Mouse (Mus musculus): ENCODE results near the gene Ranbp1.

Gene Ranbp1

DNA sequence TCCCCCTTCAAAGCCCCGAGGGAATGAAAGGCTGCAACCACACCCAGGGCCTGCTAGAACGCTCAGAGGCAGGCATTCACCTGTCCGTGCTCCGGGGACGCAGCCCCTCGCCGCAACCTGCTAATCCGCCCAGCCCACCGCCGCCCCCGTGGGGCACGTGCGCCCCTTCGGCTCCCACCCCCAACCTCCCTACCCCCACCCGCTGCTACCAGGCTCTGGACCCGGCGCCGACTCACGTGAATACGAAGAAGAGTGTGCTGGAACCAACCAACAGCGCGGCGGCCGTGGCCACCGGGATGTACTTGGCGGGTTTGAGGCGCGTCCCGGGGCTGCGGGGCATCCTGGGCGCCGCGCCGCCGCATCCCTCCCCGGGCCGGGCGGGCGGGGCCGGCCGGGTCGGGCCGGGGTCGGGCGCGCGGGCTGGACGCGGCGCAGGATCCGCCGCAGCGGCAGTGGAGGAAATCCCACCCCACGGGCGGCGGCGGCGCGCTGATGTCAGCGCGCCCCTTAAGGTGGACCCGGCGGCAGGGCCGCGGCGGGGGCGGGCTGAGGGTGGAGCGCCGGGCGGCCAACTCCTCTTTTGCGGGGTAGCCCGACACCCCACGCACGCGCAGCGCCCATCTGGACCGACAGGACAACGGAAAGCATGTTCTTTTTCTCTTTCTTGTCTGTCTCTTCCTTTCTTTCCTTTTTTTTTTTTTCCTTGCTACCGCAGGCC lies 13.7 kb downstream of the Ranbp1 start, which contains the start of gene Zdhhc8:
TSS of gene Zdhhc8 (minus strand) at position 466 of the 718 bp plus-strand sequence.
- peak; percentile 71 for DNase-seq (ENCODE audit: low read depth)

DNA sequence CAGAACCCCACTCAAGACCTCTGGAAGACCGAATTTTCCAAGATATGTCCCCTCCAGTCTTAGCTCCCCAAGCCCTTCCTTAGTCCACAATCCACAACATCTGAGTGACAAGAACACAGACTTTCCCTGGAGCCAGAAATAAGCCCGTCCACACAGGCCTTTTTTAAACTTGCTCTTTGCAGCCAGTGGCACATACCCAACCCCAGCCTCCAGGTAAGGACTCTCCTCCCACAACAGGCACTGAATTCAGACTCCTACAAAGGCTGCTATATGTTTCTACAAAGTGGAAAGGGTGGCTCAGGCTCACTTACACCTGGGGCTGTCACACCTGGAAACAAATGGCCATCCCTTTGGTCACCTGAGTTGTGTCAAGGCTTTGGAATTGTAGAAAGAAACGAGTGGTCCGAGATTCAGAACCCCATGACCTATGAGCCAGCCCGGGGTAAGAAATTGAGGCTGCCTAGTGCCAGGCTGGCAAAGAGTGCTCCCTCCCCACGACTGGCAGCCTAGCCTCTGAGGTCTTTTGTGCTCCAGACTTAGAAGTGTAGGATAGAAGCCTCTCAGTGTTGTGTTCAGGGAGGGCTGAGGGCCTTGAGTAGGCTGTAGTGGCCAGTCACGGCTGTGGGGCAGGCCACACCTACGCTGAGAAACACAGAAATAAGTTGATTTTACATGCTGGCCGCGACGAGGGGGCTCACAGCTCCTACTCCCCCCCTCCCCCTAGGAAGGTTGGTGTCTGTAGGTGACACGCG lies 14.4 kb downstream of the Ranbp1 start:
- peak; percentile 36 for DNase-seq (ENCODE audit: low read depth)

DNA sequence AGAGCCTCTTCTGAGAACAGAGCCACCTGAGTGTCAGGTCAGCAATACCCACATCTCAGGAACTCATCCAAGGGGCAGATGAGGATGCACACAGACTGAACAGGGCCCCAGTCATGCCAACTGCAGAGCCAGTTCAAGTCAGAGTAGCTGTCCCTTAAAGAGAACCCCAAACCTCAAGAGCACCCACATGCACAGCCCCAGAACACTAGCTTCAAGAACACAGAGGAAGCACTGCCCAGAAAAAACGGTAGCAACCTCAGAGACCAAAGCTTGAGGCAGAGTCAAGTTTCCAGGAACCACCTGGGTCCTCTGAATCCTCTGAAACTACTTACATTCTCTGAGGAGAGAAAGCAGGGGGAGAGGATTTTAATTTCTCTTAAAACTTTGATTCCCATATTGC lies 15.1 kb downstream of the Ranbp1 start:
- peak; percentile 22 for DNase-seq (ENCODE audit: low read depth)

DNA sequence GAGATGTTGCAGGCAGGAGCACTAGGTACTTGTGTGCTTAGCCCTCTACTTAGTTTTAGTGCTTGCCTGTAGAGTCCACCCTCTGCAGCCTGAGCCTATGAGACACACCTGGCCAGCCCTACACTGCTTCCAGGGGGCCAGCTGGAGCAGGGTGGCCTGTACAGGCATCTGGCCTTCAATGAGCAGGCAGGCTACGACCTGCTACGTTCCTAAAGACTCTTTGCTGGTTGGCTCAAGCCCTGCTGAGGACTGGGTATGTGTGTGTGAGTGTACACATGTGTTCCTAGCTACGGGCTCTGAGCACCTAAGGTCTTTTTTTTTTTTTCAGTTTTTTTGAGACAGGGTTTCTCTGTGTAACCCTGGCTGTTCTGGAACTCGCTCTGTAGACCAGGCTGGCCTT lies 17.1 kb downstream of the Ranbp1 start:
- DNase-seq (ENCODE audit: low read depth): no peak

DNA sequence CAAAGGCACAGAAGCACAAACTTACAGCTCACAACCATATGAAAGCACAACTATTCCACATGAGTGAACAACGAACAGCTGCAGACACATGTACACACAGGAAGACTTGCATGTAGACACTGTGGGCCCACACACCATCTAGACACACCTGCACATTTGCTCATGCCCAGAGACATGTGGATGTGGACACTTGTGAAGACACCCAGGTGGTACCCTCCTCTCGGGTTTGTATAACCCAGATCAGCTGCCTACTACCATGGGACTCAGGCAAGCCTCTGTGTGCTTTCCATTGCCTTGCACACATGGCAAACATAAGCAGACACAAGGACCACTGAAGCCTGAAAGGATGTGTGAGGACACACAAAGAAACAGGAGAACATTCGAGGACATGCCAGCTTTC lies 17.5 kb downstream of the Ranbp1 start:
- no peak for DNase-seq (ENCODE audit: low read depth)

DNA sequence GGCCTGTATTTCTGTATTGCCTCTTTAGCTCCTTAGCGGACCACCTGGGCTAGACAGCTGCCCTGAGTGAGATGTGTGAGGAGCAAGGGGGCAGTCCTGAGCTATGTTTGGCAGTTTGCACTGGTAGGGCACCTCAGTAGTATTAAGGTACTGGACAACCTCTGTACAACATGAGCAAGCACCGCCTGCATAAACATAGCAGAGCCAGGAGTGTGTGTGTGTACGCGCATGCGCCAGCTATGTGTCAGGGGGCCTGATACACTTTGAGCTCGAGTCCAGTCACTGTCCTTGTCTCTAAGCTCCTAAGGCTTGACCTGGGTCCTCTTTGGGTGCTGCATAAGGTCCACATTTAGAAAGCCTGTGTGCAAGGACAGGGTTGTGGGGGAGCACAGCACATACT lies 17.9 kb downstream of the Ranbp1 start:
- no peak for DNase-seq (ENCODE audit: low read depth)

DNA sequence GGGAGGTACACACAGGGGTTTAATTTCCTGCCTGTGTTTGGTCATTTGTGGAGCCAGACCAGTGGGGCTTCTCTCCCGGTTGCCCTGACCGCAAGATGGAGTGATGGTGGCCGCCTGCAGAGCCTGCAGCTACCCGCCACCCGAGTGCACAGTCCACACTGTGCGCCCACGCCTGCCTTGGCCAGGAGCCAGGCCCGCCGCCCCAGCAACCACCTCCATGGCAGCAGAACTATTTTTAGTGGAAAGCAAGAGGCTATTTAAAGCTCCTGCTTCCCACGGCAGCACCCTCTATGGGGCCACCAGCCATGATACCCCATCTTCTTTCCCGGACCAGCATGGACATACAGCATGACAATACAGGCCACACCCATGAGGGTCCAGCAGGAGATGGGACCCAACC lies 18.9 kb downstream of the Ranbp1 start:
- DNase-seq (ENCODE audit: low read depth): no peak

DNA sequence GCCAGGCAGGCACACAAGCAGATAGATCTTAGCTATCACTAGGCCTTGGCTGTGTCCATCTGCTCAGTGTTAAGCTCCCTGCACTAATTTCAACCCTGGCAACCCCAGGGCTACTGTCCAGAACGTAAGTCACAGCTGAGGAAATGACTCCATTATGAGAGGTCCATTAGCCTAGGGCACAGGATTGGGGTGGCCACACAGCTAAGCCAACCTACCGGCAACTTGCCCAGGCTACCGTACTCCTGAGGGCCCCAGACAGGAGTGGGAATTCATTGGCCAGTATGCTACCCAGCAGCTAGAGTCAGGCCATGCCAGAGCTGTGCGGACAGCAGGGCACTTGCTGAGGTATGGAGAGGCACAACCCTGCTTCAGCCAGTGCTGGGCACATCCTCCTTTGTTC lies 19.7 kb downstream of the Ranbp1 start:
- no peak for DNase-seq (ENCODE audit: low read depth)

DNA sequence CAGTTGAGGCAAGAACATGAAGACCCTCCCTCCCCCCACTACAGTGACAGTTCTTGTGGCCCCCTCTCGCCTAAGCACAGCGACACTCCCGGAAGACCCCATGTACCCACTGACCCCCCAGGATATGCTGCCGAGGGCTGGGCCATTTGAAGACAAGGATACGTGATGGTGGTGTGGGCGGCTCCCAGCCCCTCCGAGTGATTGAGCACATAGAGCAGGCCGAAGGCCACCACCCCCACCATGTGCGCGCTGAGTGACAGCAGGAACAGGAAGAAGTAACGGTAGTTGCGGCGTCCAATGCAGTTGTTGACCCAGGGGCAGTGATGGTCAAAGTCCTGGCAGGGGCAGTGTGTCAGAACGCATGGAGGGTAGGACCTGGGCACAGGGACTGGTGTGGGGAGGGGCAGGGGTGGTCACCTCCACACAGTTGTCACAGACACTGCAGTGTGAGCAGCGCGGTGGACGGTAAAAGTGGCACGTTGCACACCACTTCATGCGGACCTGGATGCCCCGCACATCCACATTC lies 20.6 kb downstream of the Ranbp1 start:
- DNase-seq (ENCODE audit: low read depth): no peak

DNA sequence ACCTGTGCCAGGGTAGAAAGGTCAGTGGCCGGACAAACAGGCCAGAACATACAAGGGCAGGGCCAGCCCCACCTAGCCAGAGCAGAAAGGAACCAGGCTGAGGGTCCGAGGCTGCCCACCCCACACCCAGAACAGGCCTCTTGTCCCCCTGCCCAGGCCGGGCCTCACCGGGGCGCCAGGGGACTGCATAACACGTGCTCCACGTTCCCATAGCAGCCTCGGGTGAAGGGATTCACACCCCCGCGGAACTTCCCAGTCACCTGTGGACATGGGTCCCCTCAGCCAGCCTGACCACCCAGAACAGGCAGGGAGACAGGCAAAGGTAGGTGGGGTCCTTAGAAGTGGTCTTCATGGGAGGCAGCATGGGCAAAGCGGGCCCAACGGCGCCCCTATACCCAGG lies 21.3 kb downstream of the Ranbp1 start:
- DNase-seq (ENCODE audit: low read depth): no peak

DNA sequence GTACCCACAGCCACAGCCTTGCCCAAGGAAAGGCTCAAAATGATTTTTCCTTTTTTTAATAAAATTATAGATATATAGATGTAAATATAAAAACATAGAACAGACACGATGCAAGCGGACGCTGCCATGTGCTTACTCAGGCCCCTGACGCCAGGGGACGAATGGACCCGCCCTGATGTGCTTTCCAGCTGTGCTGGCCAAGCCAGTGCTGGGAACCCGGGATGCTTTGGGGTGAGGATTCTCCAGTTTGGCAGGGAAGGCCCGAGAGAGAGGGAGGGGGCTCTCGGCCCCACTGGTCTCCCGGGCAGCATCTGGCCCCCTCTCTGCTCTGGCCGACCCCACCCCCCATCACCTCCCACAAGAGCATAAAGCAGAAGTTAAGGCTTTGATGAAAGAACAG lies 26.3 kb downstream of the Ranbp1 start:
- no peak for DNase-seq (ENCODE audit: low read depth)

DNA sequence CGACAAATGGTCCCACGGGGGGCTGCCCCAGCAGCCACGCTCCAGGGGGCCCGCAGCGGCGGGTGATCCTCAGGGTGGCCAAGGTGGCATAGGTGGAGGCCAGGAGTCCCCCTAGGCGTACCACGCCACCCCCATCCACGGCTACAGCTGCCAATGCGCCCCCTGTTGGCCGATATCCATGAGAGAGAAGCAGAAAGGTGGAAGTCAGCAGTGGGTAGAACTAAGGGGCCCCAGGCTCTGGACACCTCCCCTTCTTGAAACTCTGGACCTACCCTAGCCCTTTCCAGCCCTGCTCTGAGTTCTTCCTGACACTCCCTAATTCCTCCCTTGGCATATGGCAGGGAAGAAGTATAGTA lies 27.0 kb downstream of the Ranbp1 start:
- DNase-seq (ENCODE audit: low read depth): no peak

DNA sequence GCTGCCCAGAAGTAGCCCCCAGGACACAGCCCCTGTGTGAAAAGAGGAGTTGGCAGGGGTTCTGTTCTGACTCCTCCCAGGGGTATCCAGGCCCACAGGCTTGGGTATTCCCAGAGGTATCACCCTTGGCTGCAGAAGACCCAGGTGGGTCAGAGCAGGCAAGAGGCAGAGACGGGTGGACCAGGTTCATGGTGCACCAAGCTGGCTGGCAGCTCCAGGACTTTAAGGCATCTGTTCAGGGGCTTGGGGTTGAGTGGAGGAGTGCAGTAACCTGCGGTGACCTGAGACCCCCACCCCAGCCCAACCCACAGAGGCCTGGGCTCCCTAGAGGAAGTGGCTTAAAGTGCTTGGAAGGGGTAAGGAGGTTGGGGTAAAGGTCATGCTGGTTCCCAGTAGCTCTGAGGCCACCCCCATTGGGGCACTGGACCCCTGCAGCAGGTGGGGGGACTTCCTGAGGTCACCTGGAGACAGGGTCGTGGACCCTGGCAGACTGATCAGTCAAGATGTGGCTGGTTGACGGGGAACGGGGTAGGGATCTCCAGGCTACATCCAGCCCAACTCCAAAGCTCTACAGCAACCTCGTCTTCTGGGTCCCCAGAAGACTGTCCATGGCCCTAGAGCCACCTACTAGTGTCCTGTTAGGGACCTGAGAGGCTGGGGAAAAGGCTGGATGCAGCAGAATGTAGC lies 27.5 kb downstream of the Ranbp1 start:
- no peak for DNase-seq (ENCODE audit: low read depth)

DNA sequence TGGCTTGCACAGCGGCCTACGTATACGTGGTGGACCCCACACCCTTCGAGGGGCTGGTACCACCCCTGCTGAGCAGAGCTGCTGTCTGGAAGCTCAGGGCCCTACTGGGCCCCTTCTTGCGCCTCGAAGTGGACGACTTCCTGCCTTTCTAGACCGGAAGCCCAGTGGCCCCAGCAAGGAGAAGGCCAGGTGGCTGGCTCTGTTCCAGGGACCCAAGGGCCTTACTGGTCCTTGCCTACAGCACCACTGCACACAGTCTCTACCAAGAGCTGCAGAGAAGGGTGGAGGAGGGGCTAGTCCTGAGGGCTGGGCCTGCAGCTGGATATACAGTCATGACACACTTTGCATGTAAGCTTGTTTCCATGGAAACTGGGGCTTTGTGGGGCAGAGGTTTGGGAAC lies 28.5 kb downstream of the Ranbp1 start:
- DNase-seq (ENCODE audit: low read depth): no peak

DNA sequence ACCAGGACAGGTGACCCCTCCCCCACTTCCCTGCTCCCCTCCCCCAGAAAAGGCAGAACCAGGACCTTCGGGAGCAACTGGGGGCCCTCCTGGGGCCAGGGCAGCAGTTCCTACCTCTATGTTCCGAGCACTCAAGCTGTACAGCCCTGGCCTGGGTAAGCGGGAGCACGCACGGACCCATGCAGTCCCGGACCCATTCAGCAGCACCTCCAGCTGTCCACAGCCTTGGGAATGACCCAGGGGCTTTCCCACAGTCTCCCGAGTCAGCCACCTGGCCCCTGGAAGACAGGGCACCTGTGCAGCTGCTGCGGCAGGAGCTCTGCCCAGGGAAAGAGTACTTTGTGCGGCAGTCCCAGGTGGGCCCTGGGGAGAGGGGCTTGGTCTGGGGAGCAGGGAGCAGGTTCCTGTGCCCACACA lies 29.9 kb downstream of the Ranbp1 start:
- no peak for DNase-seq (ENCODE audit: low read depth)

DNA sequence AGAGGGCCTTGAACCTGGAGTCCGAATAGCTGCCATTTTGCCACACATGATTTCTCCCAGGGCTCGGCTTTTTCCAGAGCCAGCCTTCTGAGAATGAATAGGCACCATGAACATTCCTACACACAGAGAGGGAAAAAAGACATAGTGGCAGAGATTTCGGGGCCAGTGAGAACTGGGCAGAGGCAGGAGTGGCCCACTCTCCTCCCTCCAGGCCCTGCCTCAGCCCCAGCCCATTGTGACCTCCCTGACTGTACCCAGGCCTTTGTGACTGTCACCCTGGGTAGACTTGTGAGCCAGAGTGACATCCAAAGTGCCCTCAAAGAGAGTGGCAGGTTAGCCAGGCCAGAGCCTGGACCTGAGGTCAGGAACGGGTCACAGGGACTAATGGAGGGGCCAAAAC lies 31.0 kb downstream of the Ranbp1 start, which contains the start of gene Ccdc188:
TSS of gene Ccdc188 (plus strand) at position 301 of the 400 bp plus-strand sequence.
- DNase-seq (ENCODE audit: low read depth): no peak

DNA sequence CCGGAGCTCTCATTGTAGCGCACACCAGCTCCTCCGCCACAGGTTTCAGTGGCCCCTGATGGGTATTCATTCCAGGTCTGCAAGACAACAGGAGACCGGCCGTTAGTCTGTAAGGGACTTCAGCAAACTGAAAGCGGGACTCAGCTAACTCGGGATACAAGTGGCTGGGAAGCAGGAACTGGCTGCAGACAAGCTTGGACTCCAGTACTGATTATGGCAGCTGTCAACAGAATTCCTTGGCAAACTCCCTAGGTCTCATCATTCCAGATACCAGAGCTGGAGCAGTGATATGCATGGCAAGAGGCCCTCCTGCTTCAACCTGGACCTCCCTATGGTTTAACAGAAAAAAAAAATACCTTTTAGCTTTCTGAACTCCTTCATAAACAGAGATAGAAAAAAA lies 33.7 kb downstream of the Ranbp1 start:
- DNase-seq (ENCODE audit: low read depth): no peak

DNA sequence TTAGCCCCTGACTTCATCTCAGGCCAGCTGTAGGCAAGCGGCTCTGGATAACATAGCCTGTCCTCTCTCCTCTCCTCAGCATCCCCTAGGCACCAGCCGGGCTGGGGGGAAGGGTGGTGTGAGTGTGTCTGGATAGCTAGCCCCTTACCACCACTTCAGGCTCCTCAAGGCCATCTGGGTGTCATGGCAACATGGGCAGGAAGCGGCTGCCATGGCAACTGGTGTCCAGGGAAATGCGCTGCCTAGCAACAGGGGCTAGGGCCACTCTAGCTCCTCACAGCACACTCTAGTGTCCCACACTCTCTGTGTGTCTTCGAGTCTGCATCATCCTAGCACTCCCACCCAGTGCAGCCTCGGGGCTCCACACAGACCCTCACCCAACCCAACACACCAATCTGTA lies 34.8 kb downstream of the Ranbp1 start:
- DNase-seq (ENCODE audit: low read depth): no peak

DNA sequence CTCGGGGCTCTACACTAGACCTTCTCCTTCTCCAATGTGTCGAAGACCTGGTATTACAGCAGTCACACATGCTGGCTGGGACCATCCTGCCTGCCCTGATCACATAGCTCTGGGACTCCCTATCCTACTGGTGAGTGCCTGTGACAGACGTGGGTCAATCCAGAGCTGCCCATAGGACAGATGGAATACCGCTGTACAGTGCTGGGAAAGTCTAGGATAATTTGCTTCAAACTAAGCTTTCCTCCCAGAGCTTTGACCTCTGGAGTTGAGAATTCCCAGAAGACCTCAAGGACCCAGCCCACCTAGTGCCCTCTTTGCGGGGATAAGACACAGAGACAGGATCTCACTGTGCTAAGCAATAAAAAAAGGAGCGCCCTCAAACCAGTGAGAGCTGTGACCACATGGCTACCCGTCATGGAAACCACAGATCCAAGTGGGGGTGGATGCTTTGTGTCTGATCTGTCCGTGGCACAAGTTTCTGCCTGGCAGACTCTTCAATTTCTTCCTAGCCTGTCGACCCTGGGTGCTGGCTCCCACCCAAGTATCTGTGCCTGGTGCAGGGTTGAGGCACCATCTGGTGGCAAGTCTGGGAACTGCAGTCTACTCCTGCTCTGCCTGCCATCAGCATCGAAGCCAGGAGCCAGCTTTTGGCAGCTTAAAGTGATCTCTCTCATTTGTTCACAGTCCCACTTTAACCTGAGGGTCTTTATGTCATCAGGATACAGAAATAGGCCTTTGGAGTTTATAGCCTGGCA lies 36.9 kb downstream of the Ranbp1 start:
- peak; percentile 75 for DNase-seq (ENCODE audit: low read depth)

DNA sequence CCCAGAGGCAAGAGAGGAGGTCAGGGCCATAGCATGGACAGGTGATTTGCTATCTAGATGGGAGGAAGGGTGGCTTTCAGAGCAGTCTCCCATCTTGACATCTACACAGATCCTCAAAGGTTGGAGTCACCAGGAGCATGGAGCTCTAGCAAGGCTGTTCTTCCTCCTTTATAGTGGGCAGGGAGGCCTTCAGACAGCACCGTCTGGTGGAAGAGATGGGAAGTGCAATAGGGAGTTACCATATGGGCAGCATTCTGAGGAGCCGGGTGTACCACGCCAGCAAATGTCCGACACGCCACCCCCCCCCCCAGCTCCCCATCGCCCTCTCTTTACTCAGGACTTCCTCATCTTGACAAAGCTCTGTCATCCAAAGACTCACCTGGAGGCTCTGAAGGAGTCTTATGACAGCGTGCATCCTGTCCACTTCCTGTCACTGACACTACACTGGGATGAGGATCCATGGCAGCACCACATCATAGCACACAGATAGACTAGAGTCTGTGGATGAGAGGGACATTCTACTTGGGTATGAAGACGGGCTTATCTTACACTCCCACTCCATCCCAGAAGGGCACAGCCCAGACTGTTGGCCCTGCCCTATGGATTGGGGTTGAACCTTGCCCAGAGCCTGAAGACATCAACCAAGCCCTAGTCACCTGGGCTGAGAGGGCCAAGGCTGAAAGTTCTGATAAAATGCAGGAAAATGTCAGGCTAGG lies 37.7 kb downstream of the Ranbp1 start:
- DNase-seq (ENCODE audit: low read depth): peak; percentile 62

DNA sequence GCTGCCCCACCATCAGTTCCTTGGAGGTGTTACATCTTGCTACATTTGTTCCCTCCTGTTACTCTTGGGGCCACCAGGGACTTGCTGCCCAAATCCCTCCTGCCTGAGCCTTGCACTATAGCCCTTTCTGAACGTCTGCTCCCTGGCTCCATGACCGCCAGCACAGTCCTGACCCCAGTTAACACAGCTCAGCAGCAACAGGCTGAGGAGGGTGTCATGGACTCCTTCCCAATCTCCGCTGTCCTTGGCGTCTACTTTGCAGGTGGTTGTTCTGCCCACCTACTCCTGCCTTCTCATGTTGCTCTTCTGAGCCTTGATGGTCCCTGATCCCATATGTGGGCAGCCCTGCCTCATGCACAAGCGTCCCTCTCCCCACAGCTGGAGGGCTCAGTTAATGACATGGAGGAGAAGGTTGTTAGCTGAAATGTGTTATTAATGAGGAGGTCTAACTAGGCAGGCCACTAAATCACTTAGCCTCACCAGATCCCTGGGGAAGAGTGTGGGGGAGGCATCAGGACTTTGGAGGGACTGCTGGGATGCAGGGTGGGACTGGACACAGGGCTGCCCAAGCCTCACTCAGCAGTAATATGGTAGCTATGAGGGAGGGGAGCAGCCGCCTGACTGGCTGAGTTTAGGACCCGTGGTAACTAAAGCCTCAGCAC lies 45.0 kb downstream of the Ranbp1 start:
- DNase-seq (ENCODE audit: low read depth): no peak
